In the genomic region with DNA sequence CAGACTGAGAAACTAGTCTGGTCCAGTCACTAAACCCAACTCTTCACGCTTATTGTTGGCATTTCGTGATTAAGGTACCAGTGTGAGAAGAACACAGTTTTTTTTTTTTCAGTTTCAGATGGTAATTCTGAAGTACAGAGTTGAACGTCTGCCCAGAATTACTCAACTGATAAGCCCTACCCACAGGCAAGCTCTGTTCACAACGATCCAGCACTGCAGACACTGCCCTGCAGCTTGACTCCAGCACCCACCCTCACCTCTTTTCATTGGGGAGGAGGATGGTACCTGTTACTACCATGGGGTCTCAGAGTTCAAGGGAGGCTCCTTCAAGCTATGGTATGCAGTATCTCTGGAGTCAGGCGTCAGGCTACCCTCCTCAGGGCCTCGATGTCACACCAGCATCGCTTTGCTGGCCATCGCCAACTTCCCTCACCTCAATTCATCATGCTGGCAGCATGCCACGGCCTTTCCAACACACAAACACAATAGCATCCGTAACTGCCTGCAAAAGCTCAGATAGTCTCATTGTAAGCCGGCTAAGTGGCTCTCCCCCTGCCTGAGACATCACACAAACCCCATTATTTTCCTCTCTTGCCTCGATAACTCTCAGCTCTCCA, we compare ENCODE assay signal across 15 mouse cellular contexts.
DNase-seq lines count a peak whose midpoint lies in the region; ATAC-seq and TF ChIP-seq lines count a peak whose summit lies in the region.
"Had no signal": no experiment of that assay in that cellular context is flagged by ENCODE, and none has a peak within 500 bp of the region (broad histone marks: within the 10 kb centered on the region; RNA-seq: fewer than 3 reads in every experiment).

No protein-coding gene starts in this region.

- intact Hi-C loops in left cerebral cortex, postnatal 4 days (cut with DNase I), result no loop called here
- intact Hi-C loops in gastrocnemius, adult 2 months (cut with DNase I), result no loop called here

- H3K4me3 ChIP-seq in gastrocnemius, adult 2 months, result no peak overlapping the region
- H3K4me3 ChIP-seq: liver, embryonic 13.5 days; midbrain, embryonic 12.5 days had no signal

- ATAC-seq in frontal cortex, adult (ENCODE audit: low TSS enrichment), result peak; percentile 55

- TF ChIP-seq CTCF in gastrocnemius, adult 2 months (IDR thresholded peaks at IDR 0.05), result no peak

- no peak for DNase-seq in frontal cortex, postnatal 10 days (ENCODE audit: low spot score in 2 of 2)
- DNase-seq in left cerebral cortex, postnatal 4 days, result peak; percentile 18
- DNase-seq in left cerebral cortex, adult 11 months (ENCODE audit: low spot score), result no peak
- DNase-seq in MN1 (ENCODE audit: low spot score), result peak; percentile 45
- peak; percentile 39 for DNase-seq in heart, postnatal 4 days
- DNase-seq in urinary bladder, postnatal 10 days (ENCODE audit: low spot score), result no peak
- DNase-seq in gastrocnemius, adult 2 months, result no peak
- DNase-seq: cerebellum, adult 18-20 months; gastrocnemius, postnatal 25 days; kidney, adult 11 months; liver, embryonic 13.5 days; right cerebral cortex, postnatal 25 days; thymus, postnatal 14 days had no signal

- H3K27ac ChIP-seq in gastrocnemius, adult 2 months, result no peak overlapping the region
- H3K27ac ChIP-seq: liver, embryonic 13.5 days; midbrain, embryonic 12.5 days had no signal

Comparison
In these comparisons a context has a peak if more than half of its experiments do, and no peak if none do; other contexts are left out.
1. DNase-seq: peak in left cerebral cortex, postnatal 4 days (single experiment), MN1 (single experiment) and heart, postnatal 4 days (single experiment); none in frontal cortex, postnatal 10 days (0 of 2), left cerebral cortex, adult 11 months (single experiment), urinary bladder, postnatal 10 days (single experiment) and gastrocnemius, adult 2 months (single experiment).